Mouse (Mus musculus): ENCODE measurements around the gene Aspg. TPM values are rescaled to one million over a fixed set of nuclear protein-coding genes. Genes with fewer than 3 reads are reported as not detected.

Aspg gene
- total RNA-seq, 2 experiments from 2014 or later = 1.8 to 2.2 TPM

DNA sequence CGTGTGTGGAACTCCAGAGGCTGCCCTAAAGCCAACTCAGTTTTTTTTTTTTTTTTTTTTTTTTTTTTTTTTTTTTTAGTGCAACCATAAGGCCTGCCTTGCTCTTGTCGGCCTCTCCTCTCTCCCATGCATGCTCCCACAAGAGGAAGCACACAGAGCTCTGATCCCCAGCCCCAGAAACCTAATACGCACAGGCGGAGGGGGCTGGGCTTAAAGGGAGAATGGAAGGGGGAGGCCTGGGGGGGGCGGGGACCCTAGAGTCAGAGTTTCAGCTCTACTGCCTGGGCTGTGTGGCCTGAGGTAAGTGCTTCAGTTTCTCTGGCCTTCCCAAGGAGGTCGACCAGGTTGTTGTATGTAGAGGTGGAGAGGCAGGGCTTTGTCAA is 45.5 kb downstream of the Aspg start:
- DNase-seq = no peak

- DNase-seq = no peak
These were observed 47.1 kb downstream of the Aspg start for GRCm38 (mm10) chr12:112153597-112153996.

DNA sequence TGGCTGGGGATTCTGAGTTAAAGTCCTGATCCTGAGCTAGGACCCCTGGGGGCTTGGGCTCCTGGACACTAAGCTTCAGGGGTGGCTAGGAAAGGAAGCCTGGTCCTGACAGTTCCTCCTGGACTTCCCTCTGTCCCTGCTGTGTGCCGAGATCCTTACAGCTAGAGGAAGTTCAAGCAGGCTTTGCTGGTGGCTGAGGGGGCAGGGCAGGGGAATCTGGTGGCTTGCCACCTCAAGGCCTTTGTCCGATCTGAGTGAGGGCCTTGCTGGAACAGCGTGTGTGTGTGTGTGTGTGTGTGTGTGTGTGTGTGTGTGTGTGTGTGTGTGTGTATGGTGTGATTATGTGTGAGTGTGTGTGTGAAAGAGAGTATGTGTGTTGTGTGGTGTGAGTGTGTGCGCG is 48.0 kb downstream of the Aspg start:
- no peak for DNase-seq

- DNase-seq = no peak
These were observed 49.0 kb downstream of the Aspg start for GRCm38 (mm10) chr12:112155218-112156051.

- DNase-seq = no peak
These were observed 50.3 kb downstream of the Aspg start for GRCm38 (mm10) chr12:112156804-112157203.

DNA sequence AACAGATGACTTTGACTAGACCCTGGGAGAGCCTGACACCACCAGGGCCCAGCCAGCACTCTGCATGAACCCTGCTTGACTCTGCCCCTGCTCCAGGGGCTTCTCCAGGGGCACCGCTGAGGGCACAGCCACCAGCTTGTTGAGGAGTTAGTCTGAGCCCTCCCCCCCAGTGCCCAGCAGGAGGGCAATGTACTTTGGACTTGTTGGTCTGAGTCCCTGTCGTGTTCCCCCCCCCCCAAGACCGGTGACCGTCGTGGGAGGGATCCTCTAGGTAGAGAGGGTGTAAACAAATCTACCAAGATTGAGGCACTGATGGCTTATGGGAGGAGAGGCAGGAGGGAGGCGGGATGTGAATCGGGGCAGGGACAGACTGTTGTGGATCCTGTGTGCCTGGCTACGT is 51.8 kb downstream of the Aspg start:
- DNase-seq = no peak

- DNase-seq = no peak
These were observed 52.3 kb downstream of the Aspg start for GRCm38 (mm10) chr12:112158784-112159183.

- no peak for DNase-seq
These were observed 57.7 kb downstream of the Aspg start for GRCm38 (mm10) chr12:112163981-112164839.

- no peak for DNase-seq
These were observed 58.4 kb downstream of the Aspg start for GRCm38 (mm10) chr12:112164840-112165219.

DNA sequence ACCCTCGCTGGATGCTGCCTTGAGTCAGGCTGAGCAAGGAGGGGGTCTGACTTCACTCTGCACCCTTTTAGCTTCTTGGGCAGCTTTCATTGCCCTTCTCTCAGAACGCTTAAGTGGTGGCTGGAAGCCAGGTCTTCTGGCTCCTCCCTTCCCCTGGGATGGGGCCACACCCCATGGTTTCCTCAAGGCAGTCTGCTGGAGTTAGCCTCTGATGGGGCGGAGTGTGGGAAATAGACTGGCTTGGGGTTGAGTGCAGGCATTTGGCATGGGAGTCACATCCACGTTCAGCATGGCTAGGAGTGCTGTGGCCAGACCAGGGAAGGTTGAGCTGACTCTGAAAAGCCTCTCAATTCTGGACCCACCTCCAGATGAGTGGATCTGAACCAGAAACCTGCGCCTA is 62.8 kb downstream of the Aspg start:
- no peak for DNase-seq

DNA sequence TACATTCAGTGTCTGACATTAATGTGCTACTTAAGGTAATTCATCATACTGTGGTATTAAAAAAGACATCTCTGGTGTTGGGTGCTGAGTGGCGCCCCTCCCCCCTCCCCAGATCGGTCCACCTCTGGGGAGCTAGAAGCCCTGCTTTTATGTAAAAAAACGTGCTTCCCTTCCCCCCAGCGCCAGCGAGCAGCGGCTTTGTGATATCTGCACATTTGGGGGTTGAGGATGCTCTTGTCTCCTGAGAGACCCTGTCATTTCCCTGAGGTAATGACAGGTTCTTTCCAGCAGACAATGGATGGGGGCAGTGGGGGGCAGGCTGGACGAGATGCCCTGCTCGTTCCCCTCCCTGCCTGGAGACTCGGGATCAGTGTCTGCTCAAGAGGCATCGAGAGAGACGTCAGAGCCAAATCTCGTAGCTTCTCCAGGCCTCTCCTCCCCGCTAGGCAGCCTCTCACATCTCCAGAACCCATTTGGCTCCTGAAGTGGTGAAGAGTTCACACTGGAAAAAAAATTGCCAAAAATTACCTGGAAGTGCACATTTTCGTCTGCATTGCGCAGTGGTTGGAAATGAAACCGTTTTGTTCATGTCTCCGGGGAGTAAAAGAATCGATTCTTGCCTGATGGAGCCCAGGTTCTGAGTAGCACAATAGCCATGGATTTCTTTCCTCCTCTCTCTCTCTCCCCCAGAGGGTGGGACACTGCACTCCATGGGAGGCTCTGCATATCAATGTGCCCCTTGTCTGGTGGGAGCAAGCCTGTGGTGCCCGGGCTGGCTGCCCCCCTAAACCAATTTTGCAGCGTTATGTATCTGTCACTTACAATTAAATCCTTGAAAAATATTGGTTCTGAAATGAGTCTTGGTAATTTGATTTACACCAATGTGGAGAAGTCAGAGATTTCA is 64.4 kb downstream of the Aspg start:
- DNase-seq = no peak

GRCm38 (mm10) chr12:112171657-112172056 is 65.2 kb downstream of the Aspg start:
- DNase-seq = no peak

DNA sequence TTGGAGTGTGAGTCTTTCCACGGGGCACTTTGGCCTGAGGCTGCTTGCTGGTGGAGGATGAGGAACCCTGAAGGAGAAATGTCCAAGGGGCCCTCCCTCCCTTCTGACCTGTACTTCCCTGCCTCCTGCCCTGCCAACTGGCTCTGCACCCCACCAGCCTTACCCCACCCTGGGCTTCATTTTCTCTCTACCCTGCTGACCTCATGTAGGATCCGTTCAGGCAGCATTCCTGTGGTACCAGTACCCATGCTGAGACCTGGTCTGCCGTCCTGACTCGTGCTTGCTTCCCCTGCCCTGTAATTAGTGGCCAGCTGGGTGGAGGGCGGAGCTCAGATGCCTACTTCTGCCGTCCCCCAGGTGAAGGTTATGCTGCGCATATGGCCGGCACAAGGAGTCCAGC is 65.7 kb downstream of the Aspg start:
- no peak for DNase-seq

Small RNA genes within 50 kb of the gene (microRNA-seq; reads per million reads assigned to microRNA genes)
- gene Mir203 = 54.4 to 59.1 reads per million in 2 experiments
- gene Mir3073a = 0 reads per million in 2 experiments
- gene Mir3073b = 0 reads per million in 2 experiments

Other genes with a start within 250 kb of the Aspg start
- 100 to 1,000 TPM in 1 of 2 experiments, 10 to 100 TPM in 1; 92.0 to 104 TPM for gene Ppp1r13b, start 198.6 kb upstream of the Aspg start, total RNA-seq (2021)
- 100 to 1,000 TPM; 357 to 419 TPM for gene Atp5mpl, start 139.7 kb upstream of the Aspg start, total RNA-seq (2021)
- under 1 TPM; 0.30 to 0.33 TPM for gene Tdrd9, start 135.1 kb upstream of the Aspg start, total RNA-seq (2021)
- not detected for gene Rd3l, start 125.4 kb upstream of the Aspg start, total RNA-seq (2021)
- 1 to 10 TPM; 4.4 to 4.5 TPM for gene Kif26a, start 39.5 kb downstream of the Aspg start, total RNA-seq (2021)

Data from layer of hippocampus, postnatal 36 days (tissue).